Mouse (Mus musculus) kidney, embryonic 14.5 days (tissue): ENCODE data around the gene Tac4. TPM values are rescaled to one million over a fixed set of nuclear protein-coding genes. Genes with fewer than 3 reads are reported as not detected.

Experiments
- ATAC-seq: fragments of 200-750 bp; cut with Nextera tagmentation; 2 replicates; pipeline ENCODE4 v1.8.0; 2017; ENCODE audit warnings: moderate number of reproducible peaks, mild to moderate bottlenecking, moderate TSS enrichment, moderate library complexity; ENCODE audit not compliant: low FRiP score, low TSS enrichment
- H3K27ac ChIP-seq: fragments of 300-500 bp; sonication (generic); 2 replicates; pipeline ENCODE4 v1.5.1; 2014; ENCODE audit warnings: low read depth, mild to moderate bottlenecking, low read length, moderate library complexity, mixed read lengths
- H3K27me3 ChIP-seq: fragments of 300-500 bp; sonication (generic); 2 replicates; pipeline ENCODE4 v1.6.1; 2014; ENCODE audit warnings: mild to moderate bottlenecking, low read length; ENCODE audit not compliant: control insufficient read depth, insufficient read depth
- H3K36me3 ChIP-seq: fragments of 300-500 bp; sonication (generic); 2 replicates; pipeline ENCODE4 v1.6.1; 2014; ENCODE audit warnings: low read length, mixed read lengths; ENCODE audit not compliant: control insufficient read depth, insufficient read depth
- H3K4me1 ChIP-seq: fragments of 300-500 bp; sonication (generic); 2 replicates; pipeline ENCODE4 v1.6.1; 2014; ENCODE audit warnings: low read length, mixed read lengths; ENCODE audit not compliant: control insufficient read depth, insufficient read depth
- H3K4me2 ChIP-seq: fragments of 300-500 bp; sonication (generic); replicated peaks from 2 replicates; pipeline ENCODE4 v1.6.1; 2014; ENCODE audit warnings: low read depth, mild to moderate bottlenecking, low read length
- H3K4me3 ChIP-seq: fragments of 300-500 bp; sonication (generic); 2 replicates; pipeline ENCODE4 v1.5.1; 2014; ENCODE audit warnings: mild to moderate bottlenecking, low read length
- H3K9ac ChIP-seq: fragments of 300-500 bp; sonication (generic); 2 replicates; pipeline ENCODE4 v1.6.1; 2014; ENCODE audit warnings: low read depth, mild to moderate bottlenecking, low read length, moderate library complexity
- H3K9me3 ChIP-seq: fragments of 300-500 bp; sonication (generic); 2 replicates; pipeline ENCODE4 v1.6.1; 2016; ENCODE audit warnings: low read length; ENCODE audit not compliant: control insufficient read depth
- WGBS: fragments of 180-500 bp; shearing (Covaris S2); extraction: QIAGEN DNeasy Blood & Tissue Kit; methylation state at CpG from one replicate; pipeline ENCODE4 v1.1.7; 2014; 5-methylcytosine and 5-hydroxymethylcytosine counted together
- polyA plus RNA-seq: library from polyadenylated mRNA; unstranded; fragments of >200 nt; fragmentation: Nextera tagmentation; extraction: Ambion mirVana; gene quantifications from 2 replicates; pipeline ENCODE4 v1.2.1, GENCODE M21; 2014

Tac4 gene
- polyA plus RNA-seq, 1 experiment from 2014 or later: not detected

DNA sequence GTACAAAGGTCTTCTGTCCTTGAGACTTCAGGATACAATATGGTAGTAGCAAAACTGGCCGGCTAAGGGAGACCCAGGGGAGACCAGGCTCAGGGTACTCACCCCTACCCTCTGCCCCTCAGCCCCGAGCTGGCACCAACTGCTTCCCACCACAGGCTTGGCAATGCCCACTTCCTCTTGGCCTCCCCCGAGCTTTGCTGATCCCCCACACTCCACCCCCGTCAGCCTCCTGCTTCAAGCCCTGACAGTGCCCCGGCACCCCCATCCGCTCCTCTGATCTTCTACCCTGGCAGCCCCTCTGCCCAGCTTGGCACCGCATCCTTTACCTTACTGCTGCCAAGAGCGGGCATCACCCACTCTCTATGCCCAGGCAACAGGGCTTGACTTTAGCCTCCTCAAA lies 7.2 kb upstream of the Tac4 start:
- no peaks in the 10 kb centered on the region for H3K27me3 ChIP-seq
- no peak overlapping the region for H3K4me2 ChIP-seq
- 88% methylated on average over 8 of the region's 8 CpGs for WGBS
- no peak overlapping the region for H3K4me3 ChIP-seq
- no peaks in the 10 kb centered on the region for H3K36me3 ChIP-seq
- no peak for ATAC-seq
- H3K9me3 ChIP-seq: no peaks in the 10 kb centered on the region
- no peak overlapping the region for H3K27ac ChIP-seq
- H3K4me1 ChIP-seq: 0 out of 2 replicates have a peak, but pooled peaks cover 5% of the 10 kb centered on the region
- no peak overlapping the region for H3K9ac ChIP-seq

DNA sequence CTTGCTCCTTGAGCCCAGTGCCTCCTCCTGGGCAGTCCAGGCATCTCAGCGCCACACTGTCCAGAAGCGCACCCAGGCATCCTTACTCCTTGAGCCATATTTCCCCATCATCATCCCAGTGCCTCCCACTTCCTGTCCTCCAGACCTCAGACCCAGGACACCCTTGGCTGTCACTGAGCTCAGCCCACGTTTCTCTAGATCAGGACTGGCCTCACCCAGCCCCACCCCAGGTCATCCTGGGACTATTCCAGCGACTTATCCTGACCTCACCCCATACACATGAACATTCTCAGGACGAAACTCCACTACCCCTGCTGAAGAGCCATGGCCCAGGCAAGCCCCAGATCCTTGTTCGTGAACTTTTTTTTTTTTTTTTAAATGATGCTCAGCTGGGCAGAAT lies 5.6 kb upstream of the Tac4 start:
- Histone ChIP-seq H3K4me1 (0 out of 2 replicates have a peak, but pooled peaks cover 5% of the 10 kb centered on the region), H3K9me3 (no peaks in the 10 kb centered on the region), H3K27me3 (no peaks in the 10 kb centered on the region), H3K4me2 (no peak overlapping the region), H3K4me3 (no peak overlapping the region), H3K27ac (no peak overlapping the region), H3K36me3 (no peaks in the 10 kb centered on the region), H3K9ac (no peak overlapping the region)
- WGBS: 73% methylated on average over 6 of the region's 6 CpGs
- ATAC-seq: no peak

DNA sequence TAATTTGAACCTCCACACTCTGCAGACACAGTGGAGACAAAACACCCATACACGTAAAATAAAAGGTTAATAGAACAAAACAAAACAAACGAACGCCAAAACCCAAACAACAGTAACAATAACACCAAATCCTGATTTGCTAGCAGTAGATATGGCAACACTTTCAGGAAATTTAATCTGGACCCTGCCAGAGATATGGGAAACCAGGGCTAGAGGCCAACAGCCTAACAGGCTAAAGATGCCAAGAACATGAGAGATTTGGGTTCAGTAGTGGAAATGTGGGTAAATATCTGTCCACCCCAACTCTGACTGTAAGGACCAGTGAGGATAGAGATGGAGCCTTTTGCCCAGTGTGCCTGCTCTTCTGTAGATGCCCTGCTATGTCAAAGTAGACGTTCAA lies 3.4 kb upstream of the Tac4 start:
- Histone ChIP-seq H3K9me3 (no peaks in the 10 kb centered on the region), H3K27ac (no peak overlapping the region), H3K4me2 (no peak overlapping the region), H3K9ac (no peak overlapping the region), H3K4me1 (0 out of 2 replicates have a peak, but pooled peaks cover 5% of the 10 kb centered on the region), H3K36me3 (no peaks in the 10 kb centered on the region), H3K4me3 (no peak overlapping the region), H3K27me3 (no peaks in the 10 kb centered on the region)
- no peak for ATAC-seq
- WGBS: 50% methylated on average over 4 of the region's 4 CpGs

GRCm38 (mm10) chr11:95258490-95258889 lies 2.8 kb upstream of the Tac4 start:
- 1% methylated on average over 26 of the region's 26 CpGs for WGBS

DNA sequence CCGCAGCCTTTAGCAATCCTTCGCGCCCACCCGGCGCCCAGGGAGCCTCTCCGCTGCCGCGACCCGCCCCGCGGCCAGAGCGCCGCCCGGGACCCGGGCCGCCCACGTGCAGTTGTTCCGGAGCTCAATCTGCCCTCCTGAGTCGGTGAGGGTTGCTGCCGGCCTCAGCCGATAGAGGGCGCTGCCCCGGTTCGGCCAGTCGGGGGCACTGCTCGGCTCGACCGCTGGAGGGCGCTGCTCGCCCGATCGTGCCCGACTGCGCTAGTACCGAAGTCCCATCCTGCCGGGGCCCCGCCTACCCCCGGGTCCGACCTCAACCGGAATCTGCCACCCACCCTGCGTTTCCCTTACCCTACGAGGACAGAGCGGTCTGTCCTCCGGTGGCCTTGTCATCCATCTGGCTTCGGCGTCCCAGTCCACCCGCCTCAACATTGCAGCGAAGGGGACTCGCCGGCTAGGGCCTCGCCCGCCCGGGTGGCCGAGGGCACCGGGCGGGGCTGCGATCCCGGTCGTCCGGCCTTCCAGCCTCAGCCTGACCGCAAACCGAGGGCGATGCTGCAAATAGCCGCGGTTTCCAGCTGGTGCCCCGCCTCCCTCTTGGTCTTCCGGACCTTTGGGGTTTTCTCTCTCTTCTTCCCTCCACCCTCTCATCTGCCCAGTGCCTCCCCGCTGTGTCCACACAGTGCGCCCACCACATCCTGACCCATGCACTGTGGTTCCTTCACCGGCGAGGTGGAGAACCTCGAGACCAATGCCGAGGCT lies 2.1 kb upstream of the Tac4 start:
- no peaks in the 10 kb centered on the region for H3K9me3 ChIP-seq
- peak overlapping the region; percentile 96 for H3K4me2 ChIP-seq
- peak overlapping the region; percentile 48; the same call in 1 of the 2 replicates for H3K27ac ChIP-seq
- peak; percentile 73 for ATAC-seq
- H3K27me3 ChIP-seq: no peaks in the 10 kb centered on the region
- H3K4me3 ChIP-seq: peak overlapping the region; percentile 64
- 1% methylated on average over 68 of the region's 73 CpGs for WGBS
- 0 out of 2 replicates have a peak, but pooled peaks cover 5% of the 10 kb centered on the region for H3K4me1 ChIP-seq
- H3K36me3 ChIP-seq: no peaks in the 10 kb centered on the region
- peak overlapping the region; percentile 73 for H3K9ac ChIP-seq

More at GRCm38 (mm10) chr11:95258490-95258889, 2.8 kb upstream of the Tac4 start:
- H3K4me2 ChIP-seq: peak overlapping the region; percentile 96
- H3K27ac ChIP-seq: no peak overlapping the region
- H3K4me3 ChIP-seq: peak overlapping the region; percentile 64
- peak overlapping the region; percentile 73 for H3K9ac ChIP-seq
- no peaks in the 10 kb centered on the region for H3K27me3 ChIP-seq
- no peaks in the 10 kb centered on the region for H3K9me3 ChIP-seq
- H3K36me3 ChIP-seq: no peaks in the 10 kb centered on the region
- ATAC-seq: peak; percentile 68
- 0 out of 2 replicates have a peak, but pooled peaks cover 5% of the 10 kb centered on the region for H3K4me1 ChIP-seq

GRCm38 (mm10) chr11:95263816-95264454 lies 2.6 kb downstream of the Tac4 start:
- Histone ChIP-seq H3K36me3 (peaks cover 2% of the 10 kb centered on the region; the same call in 1 of the 2 replicates), H3K4me1 (no peaks in the 10 kb centered on the region), H3K27ac (0 out of 2 replicates have a peak overlapping the region, but pooled peaks have one; percentile 49), H3K27me3 (no peaks in the 10 kb centered on the region), H3K4me2 (no peak overlapping the region), H3K4me3 (no peak overlapping the region), H3K9me3 (no peaks in the 10 kb centered on the region), H3K9ac (no peak overlapping the region)
- ATAC-seq: no peak
- 25% methylated on average over 11 of the region's 11 CpGs for WGBS

DNA sequence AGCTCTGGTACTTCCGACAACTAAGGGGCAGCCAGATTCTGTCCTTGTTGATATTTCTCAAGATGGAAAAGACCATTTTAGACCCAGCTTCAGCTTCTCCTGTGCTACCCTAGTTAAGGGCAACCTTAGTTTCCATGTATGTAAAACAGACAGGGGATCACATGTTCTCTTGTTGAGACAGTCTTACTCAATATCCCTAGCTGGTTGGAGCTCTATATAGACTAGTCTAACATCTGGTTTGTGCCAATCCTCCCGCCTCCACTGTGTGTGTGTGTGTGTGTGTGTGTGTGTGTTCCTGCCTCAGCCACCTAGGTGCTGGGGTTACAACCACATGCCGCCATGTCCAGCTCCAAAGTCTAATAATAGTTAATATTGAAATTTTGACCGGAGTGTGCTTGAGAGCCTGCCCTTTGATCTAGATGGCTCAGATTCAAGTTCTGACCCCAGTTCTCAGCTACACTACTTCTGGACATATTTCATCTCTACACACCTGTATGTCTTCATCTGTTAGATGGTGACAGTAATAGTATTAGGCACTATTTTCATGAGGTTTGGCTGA lies 3.2 kb downstream of the Tac4 start:
- Histone ChIP-seq H3K36me3 (peaks cover 5% of the 10 kb centered on the region; the same call in 1 of the 2 replicates), H3K4me1 (no peaks in the 10 kb centered on the region), H3K27me3 (no peaks in the 10 kb centered on the region), H3K4me2 (no peak overlapping the region), H3K27ac (0 out of 2 replicates have a peak overlapping the region, but pooled peaks have one; percentile 7), H3K9me3 (no peaks in the 10 kb centered on the region), H3K4me3 (no peak overlapping the region), H3K9ac (no peak overlapping the region)
- no peak for ATAC-seq
- 87% methylated on average over 4 of the region's 4 CpGs for WGBS

DNA sequence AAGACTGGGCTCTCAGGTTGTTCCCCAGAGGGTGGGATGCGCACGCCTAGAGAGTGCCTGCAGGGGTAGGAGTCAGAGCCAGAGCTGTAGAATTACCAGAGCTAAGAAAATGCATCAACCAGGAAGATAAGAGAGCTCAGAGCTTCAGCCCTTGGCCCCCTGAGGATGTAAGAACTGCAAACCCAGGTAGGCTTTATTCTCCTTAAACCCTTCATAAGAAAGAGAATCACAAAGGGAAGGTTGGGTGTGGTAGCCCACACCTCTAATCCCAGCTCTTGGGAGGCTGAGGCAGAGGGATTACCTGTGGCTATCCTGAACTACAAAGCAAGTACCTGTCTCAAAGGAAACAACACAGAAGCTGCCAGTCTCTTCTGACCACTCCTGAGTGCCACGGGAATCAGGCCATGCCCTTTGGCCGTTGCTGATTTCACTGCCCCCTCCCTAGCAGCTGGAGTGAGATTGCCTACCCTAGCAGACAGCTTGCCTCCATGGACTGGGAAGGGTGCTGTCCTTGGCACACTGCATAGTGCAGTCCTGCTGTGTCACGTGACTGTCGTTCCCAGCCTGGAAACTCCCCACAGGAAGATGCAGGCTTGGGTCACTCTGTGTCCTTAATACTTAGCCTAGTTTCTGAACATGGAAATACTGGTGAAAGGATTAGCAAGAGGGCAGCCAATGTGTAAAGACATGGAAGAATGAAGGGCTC lies 5.4 kb downstream of the Tac4 start:
- Histone ChIP-seq H3K36me3 (peaks cover 23% of the 10 kb centered on the region), H3K4me2 (no peak overlapping the region), H3K9ac (no peak overlapping the region), H3K9me3 (no peaks in the 10 kb centered on the region), H3K27me3 (no peaks in the 10 kb centered on the region), H3K4me1 (no peaks in the 10 kb centered on the region), H3K27ac (no peak overlapping the region), H3K4me3 (no peak overlapping the region)
- ATAC-seq: no peak
- WGBS: 55% methylated on average over 6 of the region's 6 CpGs
